Mouse (Mus musculus) intestine, embryonic 16.5 days (tissue): Measurements from ENCODE around the gene Btbd19. TPM values are rescaled to one million over a fixed set of nuclear protein-coding genes. Genes with fewer than 3 reads are reported as not detected.

Experiments used
- ATAC-seq: fragments of 200-750 bp; cut with Nextera tagmentation; 2 replicates; pipeline ENCODE4 v1.8.0; 2017; ENCODE audit warnings: moderate TSS enrichment, moderate library complexity
- H3K27ac ChIP-seq: fragments of 300-500 bp; sonication (generic); 2 replicates; pipeline ENCODE4 v1.5.1; 2014; ENCODE audit warnings: mild to moderate bottlenecking, low read length
- H3K27me3 ChIP-seq: fragments of 300-500 bp; sonication (generic); replicated peaks from 2 replicates; pipeline ENCODE4 v1.6.1; 2014; ENCODE audit warnings: low read length, control low read depth, mixed read lengths; ENCODE audit not compliant: control insufficient read depth, insufficient read depth
- H3K36me3 ChIP-seq: fragments of 300-500 bp; sonication (generic); 2 replicates; pipeline ENCODE4 v1.6.1; 2014; ENCODE audit warnings: low read length, control low read depth; ENCODE audit not compliant: control insufficient read depth, insufficient read depth
- H3K4me1 ChIP-seq: fragments of 300-500 bp; sonication (generic); 2 replicates; pipeline ENCODE4 v1.6.1; 2014; ENCODE audit warnings: low read length, control low read depth, mixed read lengths; ENCODE audit not compliant: control insufficient read depth, insufficient read depth
- H3K4me2 ChIP-seq: fragments of 300-500 bp; sonication (generic); 2 replicates; pipeline ENCODE4 v1.6.1; 2014; ENCODE audit warnings: low read depth, low read length, control low read depth
- H3K4me3 ChIP-seq: fragments of 300-500 bp; sonication (generic); 2 replicates; pipeline ENCODE4 v1.5.1; 2014; ENCODE audit warnings: mild to moderate bottlenecking, low read length
- H3K9ac ChIP-seq: fragments of 300-500 bp; sonication (generic); 2 replicates; pipeline ENCODE4 v1.6.1; 2014; ENCODE audit warnings: low read depth, low read length
- H3K9me3 ChIP-seq: fragments of 300-500 bp; sonication (generic); 2 replicates; pipeline ENCODE4 v1.6.1; 2016; ENCODE audit warnings: low read length, control low read depth; ENCODE audit not compliant: control insufficient read depth
- WGBS: fragments of 180-500 bp; shearing (Covaris S2); extraction: QIAGEN DNeasy Blood & Tissue Kit; methylation state at CpG from one replicate; pipeline ENCODE4 v1.1.7; 2014; 5-methylcytosine and 5-hydroxymethylcytosine counted together
- polyA plus RNA-seq: library from polyadenylated mRNA; unstranded; fragments of >200 nt; fragmentation: Nextera tagmentation; extraction: Ambion mirVana; gene quantifications from 2 replicates; pipeline ENCODE4 v1.2.1, GENCODE M21; 2015

Gene Btbd19
- polyA plus RNA-seq, 1 experiment from 2014 or later = 4.8 TPM

DNA sequence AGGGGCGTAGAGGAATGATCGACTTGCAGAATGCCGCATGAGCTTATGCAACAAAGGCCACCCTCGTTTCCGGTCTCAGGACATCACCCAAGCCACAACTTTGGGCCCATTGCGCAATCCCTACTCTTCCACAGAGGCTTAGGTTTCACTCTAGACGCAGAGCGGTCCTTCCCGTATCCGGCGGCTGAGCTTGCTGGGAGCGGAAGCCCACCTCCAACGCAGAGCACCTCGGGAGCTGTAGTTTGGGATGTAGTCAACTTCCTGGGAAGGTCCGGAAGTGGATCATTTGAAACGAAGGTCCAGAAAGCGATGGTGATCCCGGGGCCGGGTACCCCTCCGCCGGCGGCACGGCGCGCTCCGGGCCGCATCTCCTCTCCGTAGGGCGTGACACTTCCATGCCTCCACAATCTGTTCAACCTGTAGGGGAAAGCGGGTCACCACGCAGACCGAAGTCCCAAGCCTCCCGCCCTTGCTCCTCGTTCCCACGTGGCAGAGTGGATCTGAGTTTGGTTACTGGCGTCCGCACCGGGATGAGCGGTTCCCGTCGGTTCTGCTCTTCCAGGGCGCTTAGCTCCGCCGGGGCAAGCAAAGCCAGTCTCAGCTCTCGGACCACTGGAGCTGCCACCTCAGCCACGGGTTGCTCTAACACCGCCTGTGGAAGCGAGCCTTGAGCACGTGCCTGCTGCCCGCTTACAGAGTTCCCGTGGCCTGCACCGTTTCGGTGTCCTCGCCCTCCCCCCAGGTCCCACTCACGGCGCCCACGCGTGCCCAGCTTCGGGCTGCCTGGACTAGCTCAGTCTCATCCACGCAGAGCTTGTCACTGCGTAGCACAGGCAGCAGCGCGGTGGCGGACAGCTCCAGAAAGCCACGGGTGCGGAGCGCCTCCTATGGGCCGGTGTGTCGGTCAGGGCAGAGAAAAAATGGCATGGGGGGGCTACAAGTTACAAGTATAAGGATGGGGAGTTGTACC, 4.8 kb downstream of the Btbd19 start:
- Histone ChIP-seq H3K9ac (peak overlapping the region; percentile 78), H3K4me3 (peak overlapping the region; percentile 67)
- WGBS = under 1% methylated on average over 69 of the region's 69 CpGs

DNA sequence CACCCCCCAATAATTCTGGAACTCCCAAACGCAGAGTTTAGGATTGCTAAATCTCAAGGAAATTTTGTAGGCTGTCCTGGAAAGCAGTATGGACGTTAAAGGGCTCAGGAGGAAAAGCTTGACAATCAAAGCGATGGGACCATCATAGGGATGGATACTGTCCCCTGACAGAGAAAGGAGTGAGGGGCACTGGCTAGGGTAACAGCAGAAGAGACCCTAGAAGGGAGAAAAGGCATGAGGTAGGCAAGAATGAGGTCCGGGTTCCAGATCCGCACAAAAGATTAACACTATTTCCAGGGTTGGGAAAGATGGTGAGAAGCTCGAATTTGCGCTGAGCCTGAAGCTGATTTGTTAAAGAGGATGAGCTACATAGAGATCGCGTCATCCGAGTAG, 5.5 kb downstream of the Btbd19 start:
- Histone ChIP-seq H3K4me3 (peak overlapping the region; percentile 67), H3K27ac (peak overlapping the region; percentile 87), H3K4me2 (peak overlapping the region; percentile 69), H3K27me3 (no peaks in the 10 kb centered on the region), H3K9ac (peak overlapping the region; percentile 63), H3K36me3 (no peaks in the 10 kb centered on the region), H3K9me3 (no peaks in the 10 kb centered on the region), H3K4me1 (peaks cover 11% of the 10 kb centered on the region)
- peak; percentile 14 for ATAC-seq
- WGBS = 3% methylated on average over 10 of the region's 10 CpGs

More for the DNA sequence above, 4.8 kb downstream of the Btbd19 start:
- no peaks in the 10 kb centered on the region for H3K9me3 ChIP-seq
- H3K27me3 ChIP-seq = no peaks in the 10 kb centered on the region
- peak overlapping the region; percentile 87 for H3K27ac ChIP-seq
- H3K4me1 ChIP-seq = peaks cover 18% of the 10 kb centered on the region
- ATAC-seq = peak; percentile 95
- peak overlapping the region; percentile 93 for H3K4me2 ChIP-seq
- no peaks in the 10 kb centered on the region for H3K36me3 ChIP-seq

DNA sequence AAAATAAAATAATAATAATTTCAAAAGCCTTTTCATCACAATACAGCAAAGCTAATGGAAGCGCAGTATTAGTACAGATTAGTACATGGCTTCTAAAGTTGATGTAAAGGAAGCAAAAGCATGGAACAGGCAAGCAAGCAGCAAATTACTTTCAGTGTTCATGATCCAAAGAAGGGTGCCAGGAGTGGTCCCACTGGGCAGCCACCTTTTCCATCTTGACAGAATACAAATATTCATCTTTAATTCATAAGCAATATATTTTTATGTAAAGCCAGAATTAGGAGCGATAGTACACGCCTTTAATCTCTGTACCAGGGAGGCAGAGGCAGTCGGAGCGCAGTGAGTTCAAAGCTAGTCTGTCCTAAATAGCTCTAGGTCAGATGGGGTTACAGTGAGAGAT, 5.9 kb downstream of the Btbd19 start:
- Histone ChIP-seq H3K4me1 (peaks cover 7% of the 10 kb centered on the region), H3K4me3 (peak overlapping the region; percentile 67), H3K4me2 (peak overlapping the region; percentile 69), H3K9me3 (no peaks in the 10 kb centered on the region), H3K27me3 (no peaks in the 10 kb centered on the region), H3K9ac (peak overlapping the region; percentile 63), H3K27ac (peak overlapping the region; percentile 87), H3K36me3 (no peaks in the 10 kb centered on the region)
- no peak for ATAC-seq
- WGBS = 71% methylated on average over 5 of the region's 5 CpGs

DNA sequence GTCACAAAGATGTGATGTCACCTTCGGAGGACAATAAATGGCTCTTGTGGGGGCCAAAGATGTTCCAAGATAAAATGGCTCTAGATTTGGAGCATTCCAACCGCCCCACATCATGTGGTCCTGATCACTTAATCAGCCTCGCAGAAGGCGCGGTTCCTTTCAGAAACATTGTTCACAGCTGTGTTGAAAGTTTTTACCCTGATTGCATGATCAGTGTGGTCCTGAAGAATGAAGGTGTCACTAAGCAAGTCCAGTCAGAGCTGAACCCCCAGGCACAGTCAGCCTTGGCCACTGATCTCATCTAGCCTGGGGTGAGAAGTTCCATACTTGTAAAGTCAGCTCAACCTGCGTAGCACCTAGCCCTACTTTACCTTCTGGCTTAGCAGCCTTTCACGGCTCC, 7.6 kb downstream of the Btbd19 start:
- Histone ChIP-seq H3K36me3 (no peaks in the 10 kb centered on the region), H3K9me3 (no peaks in the 10 kb centered on the region), H3K27ac (no peak overlapping the region), H3K4me3 (no peak overlapping the region), H3K4me2 (no peak overlapping the region), H3K9ac (no peak overlapping the region), H3K4me1 (peaks cover 3% of the 10 kb centered on the region; the same call in 1 of the 2 replicates), H3K27me3 (no peaks in the 10 kb centered on the region)
- no peak for ATAC-seq
- 95% methylated on average over 7 of the region's 7 CpGs for WGBS

DNA sequence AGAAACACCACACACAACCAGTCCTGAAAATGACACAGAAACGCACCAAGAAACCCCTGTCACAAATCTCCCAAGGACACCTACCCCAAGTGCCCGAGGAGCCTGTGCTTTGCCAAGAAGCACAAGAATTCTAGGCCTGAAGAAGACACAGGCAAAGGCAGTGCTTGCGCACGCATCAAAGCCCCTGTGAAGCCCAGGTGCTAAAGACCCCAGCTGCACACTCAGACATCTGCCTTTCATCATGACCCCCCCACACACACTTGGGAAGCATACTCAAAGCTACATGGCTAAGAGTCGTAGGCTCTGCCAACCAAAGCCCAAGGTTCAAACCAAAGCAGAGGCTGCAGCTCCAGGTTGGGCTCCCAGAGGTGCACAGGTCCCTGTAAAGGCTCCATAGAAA, 9.9 kb downstream of the Btbd19 start:
- Histone ChIP-seq H3K36me3 (no peaks in the 10 kb centered on the region), H3K4me2 (no peak overlapping the region), H3K4me3 (no peak overlapping the region), H3K9me3 (no peaks in the 10 kb centered on the region), H3K27me3 (no peaks in the 10 kb centered on the region), H3K4me1 (no peaks in the 10 kb centered on the region), H3K27ac (no peak overlapping the region), H3K9ac (no peak overlapping the region)
- ATAC-seq = no peak
- WGBS = 87% methylated on average over 5 of the region's 5 CpGs

DNA sequence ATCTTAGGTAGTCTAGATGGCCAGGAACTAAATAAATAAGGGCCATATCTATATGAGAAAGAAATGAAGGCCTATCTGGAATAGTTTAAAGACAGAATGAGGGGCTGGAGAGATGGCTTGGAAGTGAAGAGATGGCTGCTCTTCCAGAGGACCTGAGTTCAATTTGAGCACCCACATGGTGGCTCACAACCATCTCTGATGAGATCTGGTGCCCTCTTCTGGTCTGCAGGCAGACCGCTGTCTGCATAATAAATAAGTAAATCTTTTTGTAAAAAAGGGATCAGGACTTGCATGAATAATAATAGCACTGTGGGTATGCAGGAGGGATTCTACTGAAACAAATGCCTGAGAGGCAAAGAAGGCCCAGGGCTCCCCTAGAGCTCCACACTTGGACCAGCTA, 12.3 kb downstream of the Btbd19 start:
- no peaks in the 10 kb centered on the region for H3K4me1 ChIP-seq
- H3K27ac ChIP-seq = no peak overlapping the region
- no peak overlapping the region for H3K4me3 ChIP-seq
- H3K9me3 ChIP-seq = no peaks in the 10 kb centered on the region
- no peaks in the 10 kb centered on the region for H3K27me3 ChIP-seq
- H3K36me3 ChIP-seq = no peaks in the 10 kb centered on the region; the same call in 1 of the 2 replicates
- ATAC-seq = no peak
- WGBS = 90% methylated on average over 1 of the region's 1 CpGs
- no peak overlapping the region for H3K4me2 ChIP-seq
- no peak overlapping the region for H3K9ac ChIP-seq

DNA sequence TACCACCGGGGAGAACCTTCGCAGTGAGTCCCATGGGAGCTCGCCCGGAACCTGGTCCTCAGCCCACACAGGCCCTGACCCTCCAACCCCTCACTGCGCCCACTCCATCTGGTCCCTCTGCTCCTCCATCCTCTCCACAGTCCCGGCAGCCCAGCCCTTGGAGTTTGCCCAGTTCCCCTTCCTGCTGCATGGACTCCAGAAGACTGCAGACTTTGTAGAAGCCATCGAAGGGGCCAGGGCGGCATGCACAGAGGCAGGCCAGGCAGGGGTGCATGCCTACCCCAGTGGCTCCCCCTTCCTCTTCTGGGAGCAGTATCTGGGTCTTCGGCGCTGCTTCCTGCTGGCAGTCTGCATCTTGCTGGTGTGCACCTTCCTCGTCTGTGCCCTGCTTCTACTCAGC, 14.5 kb downstream of the Btbd19 start:
- Histone ChIP-seq H3K4me2 (no peak overlapping the region), H3K4me3 (no peak overlapping the region), H3K4me1 (no peaks in the 10 kb centered on the region), H3K9me3 (no peaks in the 10 kb centered on the region), H3K27ac (no peak overlapping the region), H3K27me3 (no peaks in the 10 kb centered on the region), H3K9ac (no peak overlapping the region), H3K36me3 (no peaks in the 10 kb centered on the region; the same call in 1 of the 2 replicates)
- WGBS = 89% methylated on average over 11 of the region's 11 CpGs
- ATAC-seq = no peak

DNA sequence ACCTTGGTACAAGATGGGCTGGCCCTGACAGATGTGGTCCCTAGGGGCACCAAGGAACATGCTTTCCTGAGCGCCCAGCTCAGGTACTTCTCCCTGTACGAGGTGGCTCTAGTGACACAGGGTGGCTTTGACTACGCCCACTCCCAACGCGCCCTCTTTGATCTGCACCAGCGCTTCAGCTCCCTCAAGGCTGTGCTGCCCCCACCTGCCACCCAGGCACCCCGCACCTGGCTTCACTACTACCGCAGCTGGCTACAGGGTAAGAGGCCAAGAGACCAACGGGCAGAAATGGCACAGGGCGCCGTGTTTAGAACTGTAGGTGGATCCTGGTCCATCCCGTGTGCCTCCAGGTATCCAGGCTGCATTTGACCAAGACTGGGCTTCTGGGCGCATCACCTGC, 15.3 kb downstream of the Btbd19 start:
- no peak overlapping the region for H3K4me2 ChIP-seq
- WGBS = 91% methylated on average over 13 of the region's 13 CpGs
- H3K4me1 ChIP-seq = no peaks in the 10 kb centered on the region
- H3K9me3 ChIP-seq = no peaks in the 10 kb centered on the region
- H3K36me3 ChIP-seq = no peaks in the 10 kb centered on the region; the same call in 1 of the 2 replicates
- no peak overlapping the region for H3K9ac ChIP-seq
- no peak overlapping the region for H3K27ac ChIP-seq
- no peak overlapping the region for H3K4me3 ChIP-seq
- ATAC-seq = no peak
- no peaks in the 10 kb centered on the region for H3K27me3 ChIP-seq

DNA sequence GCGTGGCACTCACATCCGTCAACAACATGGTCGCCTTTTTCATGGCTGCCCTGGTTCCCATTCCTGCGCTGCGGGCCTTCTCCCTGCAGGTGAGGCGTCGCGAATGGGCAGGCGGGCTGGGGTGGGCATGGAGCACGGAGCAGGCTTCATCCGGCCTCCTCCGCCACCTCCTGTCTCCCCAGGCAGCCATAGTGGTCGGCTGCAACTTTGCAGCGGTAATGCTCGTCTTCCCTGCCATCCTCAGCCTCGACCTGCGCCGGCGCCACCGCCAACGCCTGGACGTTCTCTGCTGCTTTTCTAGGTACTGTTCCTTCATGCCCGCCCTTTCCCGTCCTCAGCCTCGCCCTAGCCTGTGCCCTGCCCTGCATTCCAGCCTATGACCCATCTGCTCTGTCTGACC, 16.2 kb downstream of the Btbd19 start:
- no peaks in the 10 kb centered on the region for H3K27me3 ChIP-seq
- WGBS = 91% methylated on average over 25 of the region's 25 CpGs
- no peak overlapping the region for H3K4me2 ChIP-seq
- H3K36me3 ChIP-seq = no peaks in the 10 kb centered on the region; the same call in 1 of the 2 replicates
- no peak overlapping the region for H3K9ac ChIP-seq
- no peak for ATAC-seq
- no peaks in the 10 kb centered on the region for H3K9me3 ChIP-seq
- no peak overlapping the region for H3K4me3 ChIP-seq
- no peak overlapping the region for H3K27ac ChIP-seq
- H3K4me1 ChIP-seq = no peaks in the 10 kb centered on the region
